28 mouse cellular contexts compared by ENCODE assay signal in the genomic region with DNA sequence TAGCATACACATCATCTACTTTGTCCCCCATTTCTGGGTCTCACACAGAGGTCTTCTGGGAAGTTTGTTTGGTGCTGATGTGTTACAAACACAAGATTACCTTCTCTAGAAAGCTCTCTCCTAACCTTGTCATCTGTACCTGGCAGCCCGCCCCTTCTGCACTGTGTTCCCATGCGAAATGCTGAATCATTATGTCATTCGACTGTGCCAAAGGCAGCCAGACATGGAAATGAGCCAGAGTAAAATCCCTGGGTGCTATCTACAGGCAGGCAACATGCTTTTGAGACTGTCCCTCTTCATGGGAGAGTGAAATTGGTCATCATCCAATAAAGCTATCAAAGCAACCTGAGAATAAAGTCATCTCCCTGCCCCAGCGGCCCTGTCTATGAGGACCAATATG. TPM values are rescaled to one million over a fixed set of nuclear protein-coding genes. Genes with fewer than 3 reads are reported as not detected.
DNase-seq lines count a peak whose midpoint lies in the region.
"Had no signal": no experiment of that assay in that cellular context is flagged by ENCODE, and none has a peak within 500 bp of the region (broad histone marks: within the 10 kb centered on the region; RNA-seq: fewer than 3 reads in every experiment).

No protein-coding gene starts in this region.

- H3K36me3 ChIP-seq in heart, embryonic 10.5 days: no peaks in the 10 kb centered on the region
- H3K36me3 ChIP-seq: embryonic facial prominence, embryonic 15.5 days; hindbrain, embryonic 15.5 days; intestine, embryonic 15.5 days; midbrain, embryonic 10.5 days had no signal

- H3K27ac ChIP-seq in heart, embryonic 10.5 days: no peak overlapping the region
- H3K27ac ChIP-seq: embryonic facial prominence, embryonic 15.5 days; hindbrain, embryonic 15.5 days; intestine, embryonic 15.5 days; macrophage; midbrain, embryonic 10.5 days had no signal

- no peaks in the 10 kb centered on the region for H3K27me3 ChIP-seq in heart, embryonic 10.5 days (ENCODE audit: insufficient read depth, poor library complexity, severe bottlenecking)
- H3K27me3 ChIP-seq: embryonic facial prominence, embryonic 15.5 days; hindbrain, embryonic 15.5 days; intestine, embryonic 15.5 days had no signal

- no peaks in the 10 kb centered on the region for H3K9me3 ChIP-seq in heart, embryonic 10.5 days
- H3K9me3 ChIP-seq: embryonic facial prominence, embryonic 15.5 days; hindbrain, embryonic 15.5 days; intestine, embryonic 15.5 days; midbrain, embryonic 10.5 days had no signal

- peak; percentile 66 to 68 for DNase-seq in heart, adult 18-20 months
- no peak for DNase-seq in heart, embryonic 10.5 days (ENCODE audit: low spot score)
- DNase-seq in kidney, postnatal 36 days: peak; percentile 9 to 32
- no peak for DNase-seq in kidney, postnatal 10 days
- peak; percentile 11 for DNase-seq in MN1 (ENCODE audit: low spot score)
- peak; percentile 12 to 58 for DNase-seq in heart, adult 9 months (ENCODE audit: low spot score in 2 of 2)
- no peak for DNase-seq in ovary, postnatal 14 days (ENCODE audit: low spot score)
- no peak for DNase-seq in left cerebral cortex, adult 8-10 months (ENCODE audit: low spot score in 2 of 2)
- DNase-seq: cerebellum, adult 11 months; gastrocnemius, postnatal 36 days; lung, adult 2 months; retina, postnatal 1 day; thymus, adult 2 months had no signal

- H3K4me3 ChIP-seq in heart, embryonic 10.5 days: no peak overlapping the region
- H3K4me3 ChIP-seq: embryonic facial prominence, embryonic 15.5 days; hindbrain, embryonic 15.5 days; intestine, embryonic 15.5 days; midbrain, embryonic 10.5 days had no signal

- WGBS in heart, embryonic 10.5 days: 85% methylated on average over 4 of the region's 4 CpGs

- H3K4me1 ChIP-seq in heart, embryonic 10.5 days: no peaks in the 10 kb centered on the region
- H3K4me1 ChIP-seq: embryonic facial prominence, embryonic 15.5 days; hindbrain, embryonic 15.5 days; intestine, embryonic 15.5 days; midbrain, embryonic 10.5 days had no signal

RNA-seq across cellular contexts. Expression of a gene that starts 4.6 kb away (rescaled TPM):
- not detected for total RNA-seq in heart, adult 18-20 months (2021)
- not detected in 2 replicates for polyA plus RNA-seq in heart, embryonic 10.5 days (2016; fragmentation: Nextera tagmentation; extraction: Ambion mirVana)
- not detected for total RNA-seq in left cerebral cortex, adult 8-10 months (2022)
- total RNA-seq: gastrocnemius, postnatal 36 days; layer of hippocampus, postnatal 10 days; left cerebral cortex, postnatal 10 days; midbrain, postnatal 0 days; neutrophil, adult 5-6 weeks had no signal
- polyA plus RNA-seq: activated CD4-positive, CD25-positive, alpha-beta regulatory T cell, adult 4 months; forebrain, embryonic 16.5 days; hindbrain, embryonic 15.5 days; limb, embryonic 14.5 days; macrophage; midbrain, embryonic 10.5 days; midbrain, postnatal 0 days had no signal

RNA-seq across cellular contexts. Expression of a gene that starts 27.3 kb away (rescaled TPM):
- not detected for total RNA-seq in heart, adult 18-20 months (2021)
- 0.16 TPM in 1 of 2 replicates, not detected in the other for polyA plus RNA-seq in heart, embryonic 10.5 days (2016; fragmentation: Nextera tagmentation; extraction: Ambion mirVana)
- total RNA-seq in left cerebral cortex, adult 8-10 months (2022): under 1 TPM in 1 of 4 experiments, not detected in 3; 0.41 TPM
- total RNA-seq: gastrocnemius, postnatal 36 days; layer of hippocampus, postnatal 10 days; midbrain, postnatal 0 days; neutrophil, adult 5-6 weeks had no signal
- polyA plus RNA-seq: activated CD4-positive, CD25-positive, alpha-beta regulatory T cell, adult 4 months; forebrain, embryonic 16.5 days; hindbrain, embryonic 15.5 days; intestine, embryonic 15.5 days; large intestine, adult 2 months; macrophage; midbrain, embryonic 10.5 days; midbrain, postnatal 0 days; stomach, embryonic 16.5 days had no signal

RNA-seq across cellular contexts. Expression of a gene that starts 55.8 kb away (rescaled TPM):
- total RNA-seq in heart, adult 18-20 months (2021): not detected
- polyA plus RNA-seq in heart, embryonic 10.5 days (2016; fragmentation: Nextera tagmentation; extraction: Ambion mirVana): not detected in 2 replicates
- not detected for total RNA-seq in left cerebral cortex, adult 8-10 months (2022)
- total RNA-seq: layer of hippocampus, postnatal 10 days; left cerebral cortex, postnatal 10 days; midbrain, postnatal 0 days; neutrophil, adult 5-6 weeks had no signal
- polyA plus RNA-seq: activated CD4-positive, CD25-positive, alpha-beta regulatory T cell, adult 4 months; embryonic facial prominence, embryonic 15.5 days; forebrain, embryonic 16.5 days; heart, embryonic 16.5 days; hindbrain, embryonic 15.5 days; limb, embryonic 14.5 days; macrophage; midbrain, embryonic 10.5 days; midbrain, postnatal 0 days had no signal

Comparison
In these comparisons a context has a peak if more than half of its experiments do, and no peak if none do; other contexts are left out.
1. DNase-seq: peak in heart, adult 18-20 months (2 of 2), kidney, postnatal 36 days (2 of 2), MN1 (single experiment) and heart, adult 9 months (2 of 2); none in heart, embryonic 10.5 days (single experiment), kidney, postnatal 10 days (single experiment), ovary, postnatal 14 days (single experiment) and left cerebral cortex, adult 8-10 months (0 of 2).